Mouse (Mus musculus): Measurements from ENCODE around the gene Hormad1. TPM values are rescaled to one million over a fixed set of nuclear protein-coding genes. Genes with fewer than 3 reads are reported as not detected.
"Not testable (repeated sequence)": the region's sequence is repeated elsewhere in the genome, so short reads cannot be mapped to it uniquely, and the experiment has no call there.

Hormad1 gene
- polyA plus RNA-seq, 1 experiment from 2014 or later, result not detected

DNA sequence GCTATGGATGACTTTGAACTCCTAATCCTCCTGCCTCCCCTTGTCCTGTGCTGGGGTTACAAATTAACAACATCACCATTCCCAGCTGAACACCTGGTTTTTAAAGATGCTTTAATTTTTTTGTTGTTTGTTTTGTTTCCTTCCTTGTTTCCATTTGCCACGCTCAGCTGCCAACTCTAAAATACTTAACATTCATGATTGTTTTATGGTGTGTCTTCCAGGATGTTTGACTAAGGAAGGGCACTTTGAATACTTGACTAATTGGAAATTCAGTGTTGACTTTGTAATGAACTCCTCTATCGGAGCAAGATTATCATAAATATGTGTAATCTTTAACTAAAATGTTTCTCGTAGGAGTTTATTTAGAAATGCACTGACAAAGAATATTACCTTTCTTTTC, 41.8 kb downstream of the Hormad1 start:
- Histone ChIP-seq H3K27ac (ENCODE audit: low read depth, low read length) (no peak overlapping the region), H3K9ac (ENCODE audit: low read depth, low read length) (no peak overlapping the region), H3K27me3 (replicated peaks; ENCODE audit: control insufficient read depth, insufficient read depth, low read length) (no peaks in the 10 kb centered on the region), H3K4me3 (ENCODE audit: low read length) (no peak overlapping the region), H3K4me1 (ENCODE audit: control insufficient read depth, insufficient read depth, low read depth, low read length) (no peaks in the 10 kb centered on the region), H3K4me2 (ENCODE audit: low read length) (no peak overlapping the region), H3K9me3 (ENCODE audit: control insufficient read depth, low read length) (no peaks in the 10 kb centered on the region), H3K36me3 (ENCODE audit: control insufficient read depth, insufficient read depth, low read length) (no peaks in the 10 kb centered on the region)
- ATAC-seq, result no peak
- WGBS, result 88% methylated on average over 3 of the region's 3 CpGs

DNA sequence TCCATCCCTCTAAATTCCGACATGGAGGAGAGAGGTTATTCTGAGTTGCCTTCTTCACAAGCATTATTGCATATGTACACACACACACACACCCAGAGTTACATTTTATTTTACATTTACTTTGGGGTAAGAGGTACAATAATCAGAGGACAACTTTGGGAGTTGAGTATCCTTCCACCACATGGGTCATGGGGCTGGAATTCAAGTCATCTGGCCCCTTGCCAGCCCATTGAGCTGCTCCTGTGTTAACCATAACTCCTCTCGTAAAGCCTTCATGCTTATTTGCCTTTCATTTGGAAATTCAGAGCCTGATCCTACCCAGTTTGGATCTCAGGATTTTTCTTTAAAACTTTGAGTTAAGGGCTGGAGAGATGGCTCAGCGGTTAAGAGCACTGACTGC, 46.6 kb downstream of the Hormad1 start:
- WGBS, result 84% methylated on average over 3 of the region's 3 CpGs
- no peak overlapping the region for H3K4me2 ChIP-seq (ENCODE audit: low read length)
- H3K27ac ChIP-seq (ENCODE audit: low read depth, low read length), result no peak overlapping the region
- H3K36me3 ChIP-seq (ENCODE audit: control insufficient read depth, insufficient read depth, low read length), result peaks cover 11% of the 10 kb centered on the region
- no peak for ATAC-seq
- no peaks in the 10 kb centered on the region for H3K4me1 ChIP-seq (ENCODE audit: control insufficient read depth, insufficient read depth, low read depth, low read length)
- no peak overlapping the region for H3K9ac ChIP-seq (ENCODE audit: low read depth, low read length)
- no peaks in the 10 kb centered on the region for H3K9me3 ChIP-seq (ENCODE audit: control insufficient read depth, low read length)
- no peak overlapping the region for H3K4me3 ChIP-seq (ENCODE audit: low read length)
- no peaks in the 10 kb centered on the region for H3K27me3 ChIP-seq (replicated peaks; ENCODE audit: control insufficient read depth, insufficient read depth, low read length)

GRCm38 (mm10) chr3:95609195-95609594, 49.7 kb downstream of the Hormad1 start:
- Histone ChIP-seq H3K9me3 (ENCODE audit: control insufficient read depth, low read length) (no peaks in the 10 kb centered on the region), H3K36me3 (ENCODE audit: control insufficient read depth, insufficient read depth, low read length) (peaks cover 11% of the 10 kb centered on the region), H3K4me2 (ENCODE audit: low read length) (no peak overlapping the region), H3K9ac (ENCODE audit: low read depth, low read length) (no peak overlapping the region), H3K27ac (ENCODE audit: low read depth, low read length) (no peak overlapping the region), H3K4me1 (ENCODE audit: control insufficient read depth, insufficient read depth, low read depth, low read length) (no peaks in the 10 kb centered on the region), H3K27me3 (replicated peaks; ENCODE audit: control insufficient read depth, insufficient read depth, low read length) (no peaks in the 10 kb centered on the region), H3K4me3 (ENCODE audit: low read length) (no peak overlapping the region)
- 76% methylated on average over 3 of the region's 3 CpGs for whole genome bisulfite sequencing
- no peak for ATAC-seq

DNA sequence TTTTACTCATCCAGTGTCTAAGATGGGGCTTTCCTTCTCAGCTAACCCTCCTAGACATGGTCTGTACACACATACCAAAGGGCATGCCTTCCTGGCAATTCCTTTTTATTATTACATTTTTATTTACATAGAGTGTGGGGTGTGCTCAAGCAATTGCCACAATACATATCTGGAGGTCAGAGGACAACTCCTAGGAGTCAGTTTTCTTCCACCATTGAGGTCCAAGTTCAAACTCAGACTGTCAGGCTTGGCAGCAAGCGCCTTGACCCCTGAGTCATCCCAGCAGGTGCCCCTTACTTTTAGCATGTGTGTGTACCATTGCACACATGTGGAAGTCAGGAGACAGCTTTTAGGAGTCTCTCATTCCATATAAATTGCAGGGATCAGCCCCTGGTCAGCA, 54.5 kb downstream of the Hormad1 start:
- ATAC-seq, result no peak
- Histone ChIP-seq H3K9ac (ENCODE audit: low read depth, low read length) (no peak overlapping the region), H3K27me3 (replicated peaks; ENCODE audit: control insufficient read depth, insufficient read depth, low read length) (no peaks in the 10 kb centered on the region), H3K4me1 (ENCODE audit: control insufficient read depth, insufficient read depth, low read depth, low read length) (no peaks in the 10 kb centered on the region), H3K36me3 (ENCODE audit: control insufficient read depth, insufficient read depth, low read length) (peaks cover 26% of the 10 kb centered on the region), H3K9me3 (ENCODE audit: control insufficient read depth, low read length) (no peaks in the 10 kb centered on the region), H3K27ac (ENCODE audit: low read depth, low read length) (no peak overlapping the region), H3K4me2 (ENCODE audit: low read length) (no peak overlapping the region), H3K4me3 (ENCODE audit: low read length) (no peak overlapping the region)
- WGBS, result 100% methylated on average over 1 of the region's 1 CpGs

DNA sequence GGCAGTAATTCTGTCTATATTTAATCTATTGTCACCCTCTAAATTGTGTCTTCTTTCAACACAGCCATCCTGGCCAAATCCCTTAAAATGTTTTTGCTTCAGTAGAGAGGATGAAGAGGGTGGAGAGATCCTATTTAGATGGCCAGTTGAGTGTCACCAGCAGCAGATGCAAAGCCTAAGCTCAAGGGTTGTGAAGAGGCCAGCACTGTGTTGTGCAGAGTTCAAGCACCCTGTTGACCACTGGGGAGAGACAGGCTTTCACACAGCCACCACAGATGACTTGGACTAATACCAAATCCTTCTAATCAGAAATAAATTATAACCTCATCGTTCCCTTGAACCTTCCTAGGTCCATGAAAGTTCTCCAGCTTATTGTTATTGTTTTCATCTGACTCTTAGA, 59.0 kb downstream of the Hormad1 start:
- H3K36me3 ChIP-seq (ENCODE audit: control insufficient read depth, insufficient read depth, low read length), result peaks cover 21% of the 10 kb centered on the region

DNA sequence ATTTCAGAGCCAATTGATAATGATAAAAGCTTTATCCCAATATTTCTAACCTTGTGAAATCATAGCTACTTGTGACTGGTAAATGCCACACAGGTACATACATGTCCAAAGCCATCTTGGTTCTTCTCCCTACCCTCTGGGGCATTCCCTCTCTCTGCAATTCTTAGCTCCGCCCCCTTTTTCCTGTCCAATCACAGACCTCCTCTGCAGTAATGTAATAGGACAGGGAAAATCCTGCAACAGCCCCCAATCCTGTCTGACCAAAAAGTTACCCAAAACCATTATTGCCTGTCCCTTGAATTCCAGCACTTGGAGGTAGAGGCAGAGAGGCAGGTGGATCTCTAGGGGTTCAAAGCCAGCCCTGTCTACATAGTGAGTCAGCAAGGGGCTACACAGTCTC, 61.8 kb downstream of the Hormad1 start:
- no peak for ATAC-seq
- no peaks in the 10 kb centered on the region for H3K9me3 ChIP-seq (ENCODE audit: control insufficient read depth, low read length)
- 77% methylated on average over 1 of the region's 1 CpGs for WGBS
- H3K36me3 ChIP-seq (ENCODE audit: control insufficient read depth, insufficient read depth, low read length), result peaks cover 17% of the 10 kb centered on the region
- no peaks in the 10 kb centered on the region for H3K27me3 ChIP-seq (replicated peaks; ENCODE audit: control insufficient read depth, insufficient read depth, low read length)
- no peak overlapping the region for H3K4me2 ChIP-seq (ENCODE audit: low read length)
- H3K4me3 ChIP-seq (ENCODE audit: low read length), result no peak overlapping the region
- H3K4me1 ChIP-seq (ENCODE audit: control insufficient read depth, insufficient read depth, low read depth, low read length), result peaks cover 9% of the 10 kb centered on the region
- H3K9ac ChIP-seq (ENCODE audit: low read depth, low read length), result no peak overlapping the region
- no peak overlapping the region for H3K27ac ChIP-seq (ENCODE audit: low read depth, low read length)

More for the DNA sequence above, 59.0 kb downstream of the Hormad1 start:
- H3K4me2 ChIP-seq (ENCODE audit: low read length), result no peak overlapping the region
- no peak overlapping the region for H3K4me3 ChIP-seq (ENCODE audit: low read length)
- no peaks in the 10 kb centered on the region for H3K9me3 ChIP-seq (ENCODE audit: control insufficient read depth, low read length)
- ATAC-seq, result no peak
- no peak overlapping the region for H3K9ac ChIP-seq (ENCODE audit: low read depth, low read length)
- no peak overlapping the region for H3K27ac ChIP-seq (ENCODE audit: low read depth, low read length)
- no peaks in the 10 kb centered on the region for H3K4me1 ChIP-seq (ENCODE audit: control insufficient read depth, insufficient read depth, low read depth, low read length)
- 96% methylated on average over 1 of the region's 1 CpGs for WGBS
- no peaks in the 10 kb centered on the region for H3K27me3 ChIP-seq (replicated peaks; ENCODE audit: control insufficient read depth, insufficient read depth, low read length)

GRCm38 (mm10) chr3:95622421-95622820, 62.9 kb downstream of the Hormad1 start:
- ATAC-seq; H3K4me2 ChIP-seq (ENCODE audit: low read length); H3K27ac ChIP-seq (ENCODE audit: low read depth, low read length); H3K27me3 ChIP-seq (replicated peaks; ENCODE audit: control insufficient read depth, insufficient read depth, low read length); H3K9me3 ChIP-seq (ENCODE audit: control insufficient read depth, low read length); H3K4me3 ChIP-seq (ENCODE audit: low read length); H3K9ac ChIP-seq (ENCODE audit: low read depth, low read length): not testable (repeated sequence)
- 93% methylated on average over 20 of the region's 20 CpGs for WGBS
- peaks cover 18% of the 10 kb centered on the region for H3K36me3 ChIP-seq (ENCODE audit: control insufficient read depth, insufficient read depth, low read length)
- peaks cover 17% of the 10 kb centered on the region for H3K4me1 ChIP-seq (ENCODE audit: control insufficient read depth, insufficient read depth, low read depth, low read length)

GRCm38 (mm10) chr3:95623551-95623950, 64.1 kb downstream of the Hormad1 start:
- peaks cover 14% of the 10 kb centered on the region for H3K36me3 ChIP-seq (ENCODE audit: control insufficient read depth, insufficient read depth, low read length)
- H3K27ac ChIP-seq (ENCODE audit: low read depth, low read length), result no peak overlapping the region
- no peaks in the 10 kb centered on the region for H3K9me3 ChIP-seq (ENCODE audit: control insufficient read depth, low read length)
- H3K9ac ChIP-seq (ENCODE audit: low read depth, low read length), result no peak overlapping the region
- peaks cover 17% of the 10 kb centered on the region for H3K4me1 ChIP-seq (ENCODE audit: control insufficient read depth, insufficient read depth, low read depth, low read length)
- no peaks in the 10 kb centered on the region for H3K27me3 ChIP-seq (replicated peaks; ENCODE audit: control insufficient read depth, insufficient read depth, low read length)
- H3K4me3 ChIP-seq (ENCODE audit: low read length), result no peak overlapping the region
- 52% methylated on average over 2 of the region's 2 CpGs for WGBS
- no peak overlapping the region for H3K4me2 ChIP-seq (ENCODE audit: low read length)
- no peak for ATAC-seq

DNA sequence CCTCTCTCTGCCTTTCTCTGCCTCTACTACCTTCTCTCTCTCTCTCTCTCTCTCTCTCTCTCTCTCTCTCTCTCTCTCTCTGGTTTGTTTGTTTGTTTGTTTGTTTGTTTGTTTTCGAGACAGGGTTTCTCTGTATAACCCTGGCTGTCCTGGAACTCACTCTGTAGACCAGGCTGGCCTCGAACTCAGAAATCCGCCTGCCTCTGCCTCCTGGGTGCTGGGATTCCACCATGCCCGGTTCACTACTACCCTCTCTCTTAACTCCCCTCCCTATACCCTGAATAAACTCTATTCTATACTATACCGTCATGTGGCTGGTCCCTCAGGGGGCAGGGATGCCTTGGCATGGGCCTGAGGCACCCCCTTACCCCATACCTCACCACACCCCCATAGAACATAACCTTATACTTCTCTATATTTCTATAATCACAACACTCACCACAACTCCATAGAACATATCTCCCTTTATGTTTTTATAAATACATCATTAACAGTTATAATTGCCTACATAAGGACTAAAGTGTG, 64.6 kb downstream of the Hormad1 start:
- H3K4me1 ChIP-seq (ENCODE audit: control insufficient read depth, insufficient read depth, low read depth, low read length), result peaks cover 17% of the 10 kb centered on the region
- peak overlapping the region; percentile 60; the same call in 1 of the 2 replicates for H3K9ac ChIP-seq (ENCODE audit: low read depth, low read length)
- not testable (repeated sequence) for H3K9me3 ChIP-seq (ENCODE audit: control insufficient read depth, low read length); ATAC-seq; H3K27me3 ChIP-seq (replicated peaks; ENCODE audit: control insufficient read depth, insufficient read depth, low read length)
- 67% methylated on average over 5 of the region's 5 CpGs for WGBS
- H3K27ac ChIP-seq (ENCODE audit: low read depth, low read length), result peak overlapping the region; percentile 86
- H3K36me3 ChIP-seq (ENCODE audit: control insufficient read depth, insufficient read depth, low read length), result peaks cover 15% of the 10 kb centered on the region
- H3K4me2 ChIP-seq (ENCODE audit: low read length), result peak overlapping the region; percentile 68
- H3K4me3 ChIP-seq (ENCODE audit: low read length), result peak overlapping the region; percentile 40

All from hindbrain, embryonic 16.5 days (tissue).